Mouse (Mus musculus) G1E (cell line): Measurements from ENCODE around the gene Hectd4. TPM values are rescaled to one million over a fixed set of nuclear protein-coding genes. Genes with fewer than 3 reads are reported as not detected.

Experiments
- ATAC-seq: 2 replicates; pipeline ENCODE4 v1.8.0; 2016; ENCODE audit warnings: mild to moderate bottlenecking; ENCODE audit not compliant: insufficient number of reproducible peaks, poor library complexity, low FRiP score, severe bottlenecking; ENCODE audit errors: extremely low read depth
- DNase-seq: peaks from one replicate; pipeline ENCODE4 v3.0.0; 2012; ENCODE audit warnings: low spot score
- H3K27me3 ChIP-seq: 2 replicates; pipeline ENCODE4 v1.6.1; 2012; ENCODE audit warnings: mild to moderate bottlenecking, low read length, inconsistent platforms; ENCODE audit not compliant: insufficient read depth
- H3K36me3 ChIP-seq: replicated peaks from 2 replicates; pipeline ENCODE3; 2012; ENCODE audit warnings: mild to moderate bottlenecking, inconsistent platforms
- H3K4me1 ChIP-seq: 2 replicates; pipeline ENCODE4 v1.6.1; 2012; ENCODE audit warnings: low read depth, low read length, inconsistent platforms, mixed read lengths; ENCODE audit not compliant: insufficient read depth
- H3K4me3 ChIP-seq: 2 replicates; pipeline ENCODE4 v1.5.1; 2012; ENCODE audit warnings: low read depth, mild to moderate bottlenecking, inconsistent platforms, low read length, moderate library complexity, mixed read lengths
- H3K9me3 ChIP-seq: replicated peaks from 2 replicates; pipeline ENCODE4 v1.6.1; 2012; ENCODE audit warnings: inconsistent platforms
- CTCF ChIP-seq: IDR thresholded peaks from 2 replicates; pipeline ENCODE4 v1.5.1; 2012; ENCODE audit warnings: low read depth, low read length, inconsistent platforms, mixed read lengths
- GATA1 ChIP-seq: IDR thresholded peaks from 2 replicates; pipeline ENCODE4 v1.6.1; 2012; ENCODE audit warnings: borderline replicate concordance, low read length, inconsistent platforms, mixed read lengths
- GATA2 ChIP-seq: IDR thresholded peaks from 2 replicates; pipeline ENCODE4 v1.6.1; 2012; ENCODE audit warnings: low read depth, low read length, inconsistent platforms, borderline replicate concordance
- POLR2AphosphoS5 ChIP-seq: IDR thresholded peaks from 2 replicates; pipeline ENCODE4 v1.6.1; 2012; ENCODE audit warnings: low read depth, low read length, inconsistent platforms; ENCODE audit not compliant: insufficient replicate concordance
- TAL1 ChIP-seq: conservative IDR thresholded peaks from 2 replicates; pipeline ENCODE4 v1.6.1; 2012; ENCODE audit warnings: low read depth, low read length, inconsistent platforms, mixed read lengths
- polyA plus RNA-seq: library from polyadenylated mRNA; stranded (reverse); fragments of >175 nt; gene quantifications from 2 replicates; pipeline ENCODE4 v1.2.3, GENCODE M21; 2012
- total RNA-seq, 2 experiments: library from RNA; stranded (forward) in 1 of 2; stranded (reverse) in 1 of 2; fragments of 200-1000 nt in 1 of 2; fragments of >200 nt in 1 of 2; fragmentation: Nextera tagmentation in 1 of 2; gene quantifications; 2 replicates each; pipeline ENCODE4 v1.2.3; 2014 to 2017

Gene Hectd4
- total and polyA plus RNA-seq, 3 experiments = 22.8 to 177 (median 22.8) TPM

DNA sequence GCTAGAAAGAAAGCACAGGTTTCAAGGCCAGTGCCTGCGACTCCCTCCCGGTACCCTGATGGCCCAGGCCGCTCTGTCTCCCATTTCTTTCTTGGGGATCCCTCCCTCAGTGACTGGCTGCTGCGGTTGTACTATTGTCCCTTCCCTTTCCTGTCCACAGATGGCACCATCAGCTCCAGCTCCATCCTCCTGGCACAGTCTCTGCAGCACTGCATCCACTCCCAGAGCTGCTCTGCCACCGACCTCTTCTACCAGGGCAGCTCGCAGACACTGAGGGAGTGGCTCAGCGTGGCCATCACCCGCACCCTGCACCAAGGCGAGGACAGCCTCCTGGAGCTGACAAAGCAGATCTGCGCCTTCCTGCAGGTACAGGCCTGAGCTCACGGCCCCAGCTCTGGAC is 122.5 kb downstream of the Hectd4 start:
- ATAC-seq = no peak
- TF ChIP-seq POLR2AphosphoS5 (no peak), GATA1 (no peak), GATA2 (no peak), CTCF (no peak), TAL1 (no peak)
- H3K36me3 ChIP-seq = peaks cover 96% of the 10 kb centered on the region

GRCm38 (mm10) chr5:121343997-121344396 is 124.0 kb downstream of the Hectd4 start:
- H3K27me3 ChIP-seq = no peaks in the 10 kb centered on the region; the same call in 1 of the 2 replicates
- DNase-seq = no peak
- no peak for ATAC-seq
- H3K4me3 ChIP-seq = no peak overlapping the region
- no peak for TF ChIP-seq POLR2AphosphoS5
- no peak for TF ChIP-seq CTCF
- no peak for TF ChIP-seq GATA2
- no peak for TF ChIP-seq TAL1
- no peak for TF ChIP-seq GATA1
- H3K9me3 ChIP-seq = no peaks in the 10 kb centered on the region
- H3K36me3 ChIP-seq = peaks cover 98% of the 10 kb centered on the region
- peaks cover 4% of the 10 kb centered on the region for H3K4me1 ChIP-seq

More for the DNA sequence above, 122.5 kb downstream of the Hectd4 start:
- H3K9me3 ChIP-seq = no peaks in the 10 kb centered on the region
- DNase-seq = no peak
- no peaks in the 10 kb centered on the region for H3K27me3 ChIP-seq
- H3K4me1 ChIP-seq = peaks cover 10% of the 10 kb centered on the region
- H3K4me3 ChIP-seq = no peak overlapping the region

GRCm38 (mm10) chr5:121359229-121359628 is 139.2 kb downstream of the Hectd4 start:
- Histone ChIP-seq H3K27me3 (peaks cover 2% of the 10 kb centered on the region; the same call in 1 of the 2 replicates), H3K4me1 (no peaks in the 10 kb centered on the region), H3K36me3 (peaks cover 100% of the 10 kb centered on the region), H3K4me3 (no peak overlapping the region), H3K9me3 (no peaks in the 10 kb centered on the region)
- TF ChIP-seq GATA2 (no peak), TAL1 (no peak), POLR2AphosphoS5 (no peak), GATA1 (no peak), CTCF (no peak)
- ATAC-seq = no peak
- DNase-seq = no peak

- no peaks in the 10 kb centered on the region for H3K4me1 ChIP-seq
- ATAC-seq (no peak), DNase-seq (no peak)
- H3K9me3 ChIP-seq = no peaks in the 10 kb centered on the region
- H3K36me3 ChIP-seq = peaks cover 100% of the 10 kb centered on the region
- H3K4me3 ChIP-seq = no peak overlapping the region
- H3K27me3 ChIP-seq = peaks cover 2% of the 10 kb centered on the region; the same call in 1 of the 2 replicates
- no peak for TF ChIP-seq CTCF
- no peak for TF ChIP-seq TAL1
- TF ChIP-seq GATA2 = no peak
- TF ChIP-seq GATA1 = no peak
- TF ChIP-seq POLR2AphosphoS5 = no peak
These were observed 141.7 kb downstream of the Hectd4 start for GRCm38 (mm10) chr5:121361696-121362095.

GRCm38 (mm10) chr5:121363441-121363840 is 143.4 kb downstream of the Hectd4 start:
- Histone ChIP-seq H3K36me3 (peaks cover 100% of the 10 kb centered on the region), H3K4me3 (no peak overlapping the region), H3K4me1 (no peaks in the 10 kb centered on the region), H3K9me3 (no peaks in the 10 kb centered on the region), H3K27me3 (peaks cover 2% of the 10 kb centered on the region; the same call in 1 of the 2 replicates)
- ATAC-seq (no peak), DNase-seq (no peak)
- TF ChIP-seq TAL1 = no peak
- TF ChIP-seq GATA1 = no peak
- no peak for TF ChIP-seq POLR2AphosphoS5
- TF ChIP-seq GATA2 = no peak
- no peak for TF ChIP-seq CTCF

DNA sequence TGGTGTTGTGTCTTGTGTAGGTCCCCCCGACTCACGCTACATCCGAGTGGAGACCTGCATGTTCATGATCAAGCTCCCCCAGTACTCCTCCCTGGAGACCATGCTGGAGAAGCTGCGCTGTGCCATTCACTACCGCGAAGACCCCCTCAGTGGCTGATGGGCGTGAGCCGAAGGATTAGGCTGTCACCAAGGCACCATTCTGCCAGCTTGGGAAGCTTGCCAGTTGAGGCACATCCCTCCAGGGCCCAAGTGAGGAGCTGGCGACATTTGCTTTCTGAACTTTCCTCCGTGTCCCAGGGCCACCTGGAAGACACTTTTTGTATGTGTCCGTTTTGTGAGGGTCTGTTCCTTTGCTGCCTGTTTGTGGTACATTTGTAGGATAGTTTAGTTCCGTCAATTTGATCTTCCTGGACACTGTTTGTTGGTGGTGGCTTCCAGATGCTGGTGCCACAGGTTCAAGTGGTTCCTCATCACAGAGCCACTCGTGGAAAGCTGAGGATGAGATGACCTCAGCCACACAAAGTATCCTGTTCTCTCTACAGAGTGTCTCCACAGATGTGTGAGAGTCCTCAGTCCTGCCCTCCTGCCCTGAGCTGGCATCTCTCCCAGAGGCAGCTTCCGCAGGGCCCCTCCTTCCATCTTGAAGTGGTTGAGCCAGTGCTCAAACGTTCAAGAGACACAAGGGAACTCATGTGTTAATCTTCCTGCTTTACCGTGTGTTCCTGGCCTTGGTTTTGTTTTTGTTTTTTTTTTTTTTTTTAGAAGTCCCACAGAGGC is 146.6 kb downstream of the Hectd4 start:
- no peaks in the 10 kb centered on the region for H3K9me3 ChIP-seq
- peaks cover 96% of the 10 kb centered on the region for H3K36me3 ChIP-seq
- TF ChIP-seq GATA2 = no peak
- no peak for TF ChIP-seq POLR2AphosphoS5
- no peak for TF ChIP-seq TAL1
- TF ChIP-seq CTCF = no peak
- TF ChIP-seq GATA1 = no peak
- no peak overlapping the region for H3K4me3 ChIP-seq
- ATAC-seq = no peak
- H3K4me1 ChIP-seq = peaks cover 4% of the 10 kb centered on the region; the same call in 1 of the 2 replicates
- DNase-seq = no peak
- H3K27me3 ChIP-seq = peaks cover 2% of the 10 kb centered on the region; the same call in 1 of the 2 replicates
